Mouse (Mus musculus) intestine, embryonic 15.5 days (tissue): ENCODE data around the gene Adgrg5. TPM values are rescaled to one million over a fixed set of nuclear protein-coding genes. Genes with fewer than 3 reads are reported as not detected.

Experiments used
- ATAC-seq: fragments of 200-750 bp; cut with Nextera tagmentation; 2 replicates; pipeline ENCODE4 v1.8.0; 2017; ENCODE audit warnings: moderate TSS enrichment, moderate library complexity
- H3K27ac ChIP-seq: fragments of 300-500 bp; sonication (generic); 2 replicates; pipeline ENCODE4 v1.5.1; 2015; ENCODE audit warnings: mild to moderate bottlenecking, inconsistent platforms
- H3K27me3 ChIP-seq: fragments of 300-500 bp; sonication (generic); replicated peaks from 2 replicates; pipeline ENCODE4 v1.6.1; 2015; ENCODE audit warnings: inconsistent platforms
- H3K36me3 ChIP-seq: fragments of 300-500 bp; sonication (generic); 2 replicates; pipeline ENCODE4 v1.6.1; 2015; ENCODE audit warnings: inconsistent platforms
- H3K4me1 ChIP-seq: fragments of 300-500 bp; sonication (generic); replicated peaks from 2 replicates; pipeline ENCODE4 v1.6.1; 2015; ENCODE audit warnings: inconsistent platforms
- H3K4me2 ChIP-seq: fragments of 300-500 bp; sonication (generic); replicated peaks from 2 replicates; pipeline ENCODE4 v1.6.1; 2015; ENCODE audit warnings: mild to moderate bottlenecking, inconsistent platforms
- H3K4me3 ChIP-seq: fragments of 300-500 bp; sonication (generic); replicated peaks from 2 replicates; pipeline ENCODE4 v1.5.1; 2015; ENCODE audit warnings: inconsistent platforms
- H3K9ac ChIP-seq: fragments of 300-500 bp; sonication (generic); 2 replicates; pipeline ENCODE4 v1.6.1; 2015; ENCODE audit warnings: inconsistent platforms
- H3K9me3 ChIP-seq: fragments of 300-500 bp; sonication (generic); 2 replicates; pipeline ENCODE4 v1.6.1; 2016; ENCODE audit warnings: inconsistent platforms
- WGBS: fragments of 180-500 bp; shearing (Covaris S2); methylation state at CpG from one replicate; pipeline ENCODE4 v1.1.7; 2015; 5-methylcytosine and 5-hydroxymethylcytosine counted together
- polyA plus RNA-seq: library from polyadenylated mRNA; unstranded; fragments of >200 nt; fragmentation: Nextera tagmentation; extraction: Ambion mirVana; gene quantifications from 2 replicates; pipeline ENCODE4 v1.2.1, GENCODE M21; 2015

Gene Adgrg5
- polyA plus RNA-seq, 1 experiment from 2014 or later = 1.3 TPM

- H3K4me1 ChIP-seq = peaks cover 36% of the 10 kb centered on the region
- H3K9me3 ChIP-seq = no peaks in the 10 kb centered on the region
- no peak overlapping the region for H3K4me2 ChIP-seq
- H3K4me3 ChIP-seq = no peak overlapping the region
- H3K9ac ChIP-seq = no peak overlapping the region
- no peak for ATAC-seq
- no peak overlapping the region for H3K27ac ChIP-seq
- H3K27me3 ChIP-seq = no peaks in the 10 kb centered on the region
- no peaks in the 10 kb centered on the region for H3K36me3 ChIP-seq
Measured at GRCm38 (mm10) chr8:94919256-94919655, 4.2 kb upstream of the Adgrg5 start.

GRCm38 (mm10) chr8:94922176-94922575 is 1.3 kb upstream of the Adgrg5 start:
- no peaks in the 10 kb centered on the region for H3K36me3 ChIP-seq
- no peaks in the 10 kb centered on the region for H3K9me3 ChIP-seq
- H3K4me2 ChIP-seq = no peak overlapping the region
- no peak for ATAC-seq
- H3K9ac ChIP-seq = no peak overlapping the region
- no peak overlapping the region for H3K4me3 ChIP-seq
- H3K27ac ChIP-seq = no peak overlapping the region
- peaks cover 12% of the 10 kb centered on the region; the same call in 1 of the 2 replicates for H3K4me1 ChIP-seq
- H3K27me3 ChIP-seq = no peaks in the 10 kb centered on the region
- WGBS = 55% methylated on average over 6 of the region's 6 CpGs

DNA sequence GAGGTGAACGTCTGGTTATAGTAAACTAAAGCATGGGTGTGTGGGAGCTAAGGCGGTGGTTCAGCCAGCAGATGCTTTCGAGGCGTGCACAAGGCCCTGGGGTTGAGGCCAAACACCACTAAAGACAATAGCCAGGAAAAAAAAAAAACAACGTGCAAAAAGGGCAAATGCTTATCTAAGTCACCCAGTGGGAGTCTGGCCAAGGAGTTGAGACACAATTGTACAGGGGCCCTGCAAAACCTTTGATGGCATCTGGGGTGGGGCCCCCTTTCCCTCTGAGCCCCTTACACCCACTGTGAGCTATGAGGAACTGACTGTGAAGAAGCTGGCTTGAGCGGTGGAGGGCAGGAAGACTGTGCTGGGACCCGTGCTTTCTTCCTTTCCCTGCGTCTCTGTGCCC is 892 bp upstream of the Adgrg5 start:
- no peak overlapping the region for H3K9ac ChIP-seq
- 17% methylated on average over 8 of the region's 8 CpGs for WGBS
- H3K27ac ChIP-seq = no peak overlapping the region
- no peaks in the 10 kb centered on the region for H3K27me3 ChIP-seq
- H3K36me3 ChIP-seq = no peaks in the 10 kb centered on the region
- no peak overlapping the region for H3K4me2 ChIP-seq
- peaks cover 12% of the 10 kb centered on the region; the same call in 1 of the 2 replicates for H3K4me1 ChIP-seq
- H3K4me3 ChIP-seq = no peak overlapping the region
- no peaks in the 10 kb centered on the region for H3K9me3 ChIP-seq
- no peak for ATAC-seq

- Histone ChIP-seq H3K4me1 (no peaks in the 10 kb centered on the region), H3K36me3 (no peaks in the 10 kb centered on the region), H3K9ac (no peak overlapping the region), H3K27me3 (no peaks in the 10 kb centered on the region), H3K4me2 (no peak overlapping the region), H3K4me3 (no peak overlapping the region), H3K9me3 (no peaks in the 10 kb centered on the region), H3K27ac (no peak overlapping the region)
- WGBS = 64% methylated on average over 3 of the region's 3 CpGs
- ATAC-seq = no peak
Measured at GRCm38 (mm10) chr8:94928227-94928626, 4.7 kb downstream of the Adgrg5 start.

DNA sequence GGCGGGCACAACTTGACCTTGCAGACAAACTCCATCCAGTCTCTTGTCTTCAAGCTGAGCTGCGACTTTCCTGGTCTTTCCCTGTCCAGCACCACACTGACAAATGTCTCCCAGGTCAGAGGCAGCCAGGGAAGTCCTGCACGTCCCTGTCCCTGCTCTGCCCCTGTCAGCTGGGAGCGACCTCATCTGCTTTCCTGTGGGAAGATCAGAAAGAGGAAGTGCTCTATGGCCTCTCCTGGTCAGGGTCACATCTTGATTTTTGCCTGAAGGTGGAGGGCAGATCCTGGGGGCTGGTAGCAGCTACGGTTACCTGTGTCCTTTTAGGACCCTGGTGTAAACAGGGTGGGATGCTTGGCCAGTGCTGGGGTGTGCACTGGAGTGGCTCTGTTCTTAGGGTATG is 10.4 kb downstream of the Adgrg5 start:
- Histone ChIP-seq H3K4me3 (no peak overlapping the region), H3K9me3 (no peaks in the 10 kb centered on the region), H3K27ac (no peak overlapping the region), H3K27me3 (no peaks in the 10 kb centered on the region), H3K4me2 (no peak overlapping the region), H3K4me1 (no peaks in the 10 kb centered on the region), H3K36me3 (no peaks in the 10 kb centered on the region), H3K9ac (no peak overlapping the region)
- WGBS = 43% methylated on average over 5 of the region's 5 CpGs
- ATAC-seq = no peak

DNA sequence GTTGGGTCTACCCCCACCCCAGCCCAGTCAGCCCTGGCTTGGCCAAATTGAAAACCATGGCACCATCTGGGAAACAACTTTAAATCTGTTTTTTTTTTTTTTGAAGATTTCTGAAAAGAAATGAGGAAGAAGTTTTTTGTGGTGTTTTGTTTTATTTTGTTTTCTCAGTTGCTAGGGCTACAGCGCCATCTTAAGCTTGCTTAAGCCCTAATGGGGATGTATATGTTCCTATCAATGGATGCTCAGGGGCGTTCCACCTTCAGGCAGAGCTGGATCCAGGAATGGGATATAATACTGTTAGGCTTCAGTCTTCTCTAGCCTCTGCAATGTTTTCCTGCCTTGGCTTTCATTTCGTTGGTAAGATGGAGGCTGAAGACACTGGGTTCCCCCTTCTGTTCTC is 11.7 kb downstream of the Adgrg5 start:
- H3K9me3 ChIP-seq = no peaks in the 10 kb centered on the region
- no peak overlapping the region for H3K27ac ChIP-seq
- no peaks in the 10 kb centered on the region for H3K27me3 ChIP-seq
- H3K4me3 ChIP-seq = no peak overlapping the region
- 80% methylated on average over 3 of the region's 3 CpGs for WGBS
- H3K9ac ChIP-seq = no peak overlapping the region
- H3K4me2 ChIP-seq = no peak overlapping the region
- no peak for ATAC-seq
- no peaks in the 10 kb centered on the region for H3K4me1 ChIP-seq
- H3K36me3 ChIP-seq = no peaks in the 10 kb centered on the region

DNA sequence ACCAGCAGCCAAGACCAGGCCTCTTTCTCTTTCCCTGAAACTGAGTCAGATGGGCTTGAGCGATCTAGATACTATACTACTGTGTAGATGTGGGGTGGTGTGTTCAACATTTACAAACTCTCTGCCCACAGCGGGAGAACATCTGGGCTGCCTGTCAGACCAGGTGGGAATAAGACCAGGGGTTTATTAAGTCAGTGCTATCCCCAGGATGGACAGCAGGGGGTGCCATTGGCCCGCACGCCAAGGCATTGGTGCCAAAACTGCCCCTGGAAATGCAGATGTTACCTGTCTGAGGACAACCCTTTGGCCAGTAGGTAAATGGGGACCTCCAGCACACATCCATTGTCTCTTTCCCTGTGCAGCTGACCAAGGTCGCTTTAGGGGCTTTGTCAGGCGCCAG is 19.1 kb downstream of the Adgrg5 start:
- no peak overlapping the region for H3K9ac ChIP-seq
- no peak overlapping the region for H3K4me2 ChIP-seq
- H3K27me3 ChIP-seq = no peaks in the 10 kb centered on the region
- H3K36me3 ChIP-seq = no peaks in the 10 kb centered on the region
- H3K9me3 ChIP-seq = no peaks in the 10 kb centered on the region
- no peak overlapping the region for H3K27ac ChIP-seq
- 21% methylated on average over 6 of the region's 6 CpGs for WGBS
- no peaks in the 10 kb centered on the region for H3K4me1 ChIP-seq
- no peak overlapping the region for H3K4me3 ChIP-seq
- peak; percentile 36 for ATAC-seq

GRCm38 (mm10) chr8:94945185-94945584 is 21.7 kb downstream of the Adgrg5 start:
- no peak overlapping the region for H3K4me3 ChIP-seq
- no peak for ATAC-seq
- WGBS = 45% methylated on average over 6 of the region's 6 CpGs
- H3K27me3 ChIP-seq = no peaks in the 10 kb centered on the region
- no peak overlapping the region for H3K9ac ChIP-seq
- no peaks in the 10 kb centered on the region for H3K4me1 ChIP-seq
- no peak overlapping the region for H3K27ac ChIP-seq
- H3K4me2 ChIP-seq = no peak overlapping the region
- H3K9me3 ChIP-seq = no peaks in the 10 kb centered on the region
- no peaks in the 10 kb centered on the region for H3K36me3 ChIP-seq

DNA sequence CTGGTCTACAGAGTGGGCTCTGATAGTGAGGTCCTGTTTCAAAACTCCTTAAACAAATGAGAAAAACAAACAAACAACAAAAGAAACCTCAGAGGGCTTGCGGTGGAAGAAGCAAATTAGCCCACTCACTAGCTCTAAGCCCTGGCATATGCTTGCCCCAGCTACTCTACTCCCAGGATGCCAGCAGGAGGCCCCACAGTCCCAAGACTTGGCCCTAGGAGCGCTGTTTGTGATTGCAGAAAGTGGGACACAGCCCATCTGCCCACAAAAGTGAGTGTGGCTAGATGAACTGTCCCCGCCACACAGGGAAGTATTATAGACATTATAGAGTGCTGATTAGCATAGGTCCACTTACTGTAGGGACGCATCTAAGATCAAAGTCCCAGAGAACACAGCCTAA is 24.9 kb downstream of the Adgrg5 start:
- Histone ChIP-seq H3K9ac (no peak overlapping the region), H3K27me3 (no peaks in the 10 kb centered on the region), H3K4me2 (no peak overlapping the region), H3K36me3 (no peaks in the 10 kb centered on the region), H3K4me1 (no peaks in the 10 kb centered on the region), H3K4me3 (no peak overlapping the region), H3K27ac (no peak overlapping the region), H3K9me3 (no peaks in the 10 kb centered on the region)
- whole genome bisulfite sequencing = 81% methylated on average over 4 of the region's 4 CpGs
- no peak for ATAC-seq

- no peak overlapping the region for H3K27ac ChIP-seq
- H3K9ac ChIP-seq = no peak overlapping the region
- no peak overlapping the region for H3K4me3 ChIP-seq
- H3K36me3 ChIP-seq = no peaks in the 10 kb centered on the region
- H3K4me1 ChIP-seq = peaks cover 3% of the 10 kb centered on the region
- H3K4me2 ChIP-seq = no peak overlapping the region
- no peak for ATAC-seq
- no peaks in the 10 kb centered on the region for H3K9me3 ChIP-seq
- WGBS = 88% methylated on average over 4 of the region's 4 CpGs
- no peaks in the 10 kb centered on the region for H3K27me3 ChIP-seq
Measured at GRCm38 (mm10) chr8:94949010-94949409, 25.5 kb downstream of the Adgrg5 start.

GRCm38 (mm10) chr8:94950046-94950445 is 26.6 kb downstream of the Adgrg5 start:
- WGBS = 16% methylated on average over 4 of the region's 4 CpGs
- Histone ChIP-seq H3K4me1 (peaks cover 12% of the 10 kb centered on the region), H3K36me3 (no peaks in the 10 kb centered on the region), H3K9me3 (no peaks in the 10 kb centered on the region), H3K27ac (no peak overlapping the region), H3K4me2 (no peak overlapping the region), H3K4me3 (no peak overlapping the region), H3K9ac (no peak overlapping the region), H3K27me3 (no peaks in the 10 kb centered on the region)
- ATAC-seq = peak; percentile 67

DNA sequence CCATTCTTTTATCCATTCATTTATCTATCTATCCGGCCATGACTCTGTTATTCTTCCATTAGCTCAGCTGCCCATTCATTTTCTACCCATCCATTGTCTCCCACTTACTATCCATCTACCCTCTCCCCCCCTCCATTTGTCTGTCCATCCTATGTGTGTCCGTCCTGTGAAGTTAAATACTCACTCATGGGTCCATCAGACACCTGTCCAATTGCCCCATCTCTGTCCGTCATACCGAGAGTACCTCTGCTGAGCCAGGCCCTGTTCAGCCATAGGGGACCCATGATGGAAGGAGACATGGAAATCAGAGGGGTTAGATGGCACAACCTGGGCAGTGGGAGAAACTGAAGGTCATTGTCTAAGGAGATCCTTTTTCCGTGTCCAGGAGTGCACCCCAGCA is 27.0 kb downstream of the Adgrg5 start:
- Histone ChIP-seq H3K4me2 (no peak overlapping the region), H3K4me3 (no peak overlapping the region)
- ATAC-seq = no peak

GRCm38 (mm10) chr8:94952086-94952485 is 28.6 kb downstream of the Adgrg5 start:
- Histone ChIP-seq H3K9me3 (no peaks in the 10 kb centered on the region), H3K4me3 (no peak overlapping the region), H3K27me3 (no peaks in the 10 kb centered on the region), H3K27ac (no peak overlapping the region), H3K36me3 (no peaks in the 10 kb centered on the region), H3K4me2 (no peak overlapping the region), H3K4me1 (peaks cover 12% of the 10 kb centered on the region), H3K9ac (no peak overlapping the region)
- 69% methylated on average over 5 of the region's 5 CpGs for WGBS
- ATAC-seq = no peak

More for the DNA sequence above, 27.0 kb downstream of the Adgrg5 start:
- no peak overlapping the region for H3K27ac ChIP-seq
- no peaks in the 10 kb centered on the region for H3K9me3 ChIP-seq
- H3K4me1 ChIP-seq = peaks cover 12% of the 10 kb centered on the region
- H3K36me3 ChIP-seq = no peaks in the 10 kb centered on the region
- no peak overlapping the region for H3K9ac ChIP-seq
- 83% methylated on average over 5 of the region's 5 CpGs for WGBS
- H3K27me3 ChIP-seq = no peaks in the 10 kb centered on the region
